Mouse (Mus musculus): ENCODE measurements at regions not wholly inside any gene's neighbourhood (a gene's known extent, or its start where the extent isn't known, plus 50 kb on each side); places are given as distances from the start of the nearest gene placed in this dataset.

- no peaks in the 10 kb centered on the region for H3K36me3 ChIP-seq (ENCODE audit: insufficient read depth, low read length)
- TF ChIP-seq POU5F1 (IDR thresholded peaks at IDR 0.05; ENCODE audit: borderline replicate concordance, low read length) (no peak), NANOG (IDR thresholded peaks at IDR 0.05; ENCODE audit: borderline replicate concordance, low read length) (no peak), CTCF (conservative IDR thresholded peaks at IDR 0.05; ENCODE audit: low read length) (no peak)
- no peaks in the 10 kb centered on the region for H3K9me3 ChIP-seq (ENCODE audit: low read length)
- no peak overlapping the region for H3K4me3 ChIP-seq (replicated peaks; ENCODE audit: low read length)
- 0 out of 2 replicates have a peak, but pooled peaks cover 2% of the 10 kb centered on the region for H3K27me3 ChIP-seq (ENCODE audit: insufficient read depth, low read length)
- no peaks in the 10 kb centered on the region for H3K4me1 ChIP-seq (replicated peaks; ENCODE audit: low read depth, low read length)
Observed at GRCm38 (mm10) chr9:47422151-47422599, 107.8 kb upstream of the Cadm1 start.

- TF ChIP-seq POU5F1 (IDR thresholded peaks at IDR 0.05; ENCODE audit: borderline replicate concordance, low read length), result no peak
- TF ChIP-seq NANOG (IDR thresholded peaks at IDR 0.05; ENCODE audit: borderline replicate concordance, low read length), result no peak
- TF ChIP-seq CTCF (conservative IDR thresholded peaks at IDR 0.05; ENCODE audit: low read length), result no peak
- no peaks in the 10 kb centered on the region for H3K9me3 ChIP-seq (ENCODE audit: low read length)
- H3K36me3 ChIP-seq (ENCODE audit: insufficient read depth, low read length), result no peaks in the 10 kb centered on the region
- no peak overlapping the region for H3K4me3 ChIP-seq (replicated peaks; ENCODE audit: low read length)
- no peaks in the 10 kb centered on the region for H3K4me1 ChIP-seq (replicated peaks; ENCODE audit: low read depth, low read length)
- no peaks in the 10 kb centered on the region for H3K27me3 ChIP-seq (ENCODE audit: insufficient read depth, low read length)
Observed at GRCm38 (mm10) chr9:47422741-47423461, 107.1 kb upstream of the Cadm1 start.

- Histone ChIP-seq H3K4me1 (replicated peaks; ENCODE audit: low read depth, low read length) (no peaks in the 10 kb centered on the region), H3K27me3 (ENCODE audit: insufficient read depth, low read length) (no peaks in the 10 kb centered on the region), H3K4me3 (replicated peaks; ENCODE audit: low read length) (no peak overlapping the region), H3K9me3 (ENCODE audit: low read length) (no peaks in the 10 kb centered on the region), H3K36me3 (ENCODE audit: insufficient read depth, low read length) (no peaks in the 10 kb centered on the region)
- no peak for TF ChIP-seq POU5F1 (IDR thresholded peaks at IDR 0.05; ENCODE audit: borderline replicate concordance, low read length)
- no peak for TF ChIP-seq CTCF (conservative IDR thresholded peaks at IDR 0.05; ENCODE audit: low read length)
- no peak for TF ChIP-seq NANOG (IDR thresholded peaks at IDR 0.05; ENCODE audit: borderline replicate concordance, low read length)
Observed at GRCm38 (mm10) chr9:47423462-47423832, 106.5 kb upstream of the Cadm1 start.

GRCm38 (mm10) chr9:47424191-47424590 lies 105.8 kb upstream of the Cadm1 start:
- Histone ChIP-seq H3K4me3 (replicated peaks; ENCODE audit: low read length) (no peak overlapping the region), H3K27me3 (ENCODE audit: insufficient read depth, low read length) (no peaks in the 10 kb centered on the region), H3K4me1 (replicated peaks; ENCODE audit: low read depth, low read length) (no peaks in the 10 kb centered on the region), H3K9me3 (ENCODE audit: low read length) (no peaks in the 10 kb centered on the region), H3K36me3 (ENCODE audit: insufficient read depth, low read length) (no peaks in the 10 kb centered on the region)
- TF ChIP-seq POU5F1 (IDR thresholded peaks at IDR 0.05; ENCODE audit: borderline replicate concordance, low read length), result no peak

GRCm38 (mm10) chr9:47426712-47427111 lies 103.3 kb upstream of the Cadm1 start:
- Histone ChIP-seq H3K27me3 (ENCODE audit: insufficient read depth, low read length) (0 out of 2 replicates have a peak, but pooled peaks cover 3% of the 10 kb centered on the region), H3K9me3 (ENCODE audit: low read length) (no peaks in the 10 kb centered on the region), H3K4me1 (replicated peaks; ENCODE audit: low read depth, low read length) (no peaks in the 10 kb centered on the region), H3K4me3 (replicated peaks; ENCODE audit: low read length) (no peak overlapping the region), H3K36me3 (ENCODE audit: insufficient read depth, low read length) (no peaks in the 10 kb centered on the region)
- TF ChIP-seq POU5F1 (IDR thresholded peaks at IDR 0.05; ENCODE audit: borderline replicate concordance, low read length) (no peak), NANOG (IDR thresholded peaks at IDR 0.05; ENCODE audit: borderline replicate concordance, low read length) (no peak), CTCF (conservative IDR thresholded peaks at IDR 0.05; ENCODE audit: low read length) (no peak)

GRCm38 (mm10) chr9:47428710-47429341 lies 101.1 kb upstream of the Cadm1 start:
- Histone ChIP-seq H3K9me3 (ENCODE audit: low read length) (no peaks in the 10 kb centered on the region), H3K27me3 (ENCODE audit: insufficient read depth, low read length) (0 out of 2 replicates have a peak, but pooled peaks cover 3% of the 10 kb centered on the region), H3K36me3 (ENCODE audit: insufficient read depth, low read length) (no peaks in the 10 kb centered on the region), H3K4me3 (replicated peaks; ENCODE audit: low read length) (no peak overlapping the region), H3K4me1 (replicated peaks; ENCODE audit: low read depth, low read length) (no peaks in the 10 kb centered on the region)
- no peak for TF ChIP-seq NANOG (IDR thresholded peaks at IDR 0.05; ENCODE audit: borderline replicate concordance, low read length)
- TF ChIP-seq CTCF (conservative IDR thresholded peaks at IDR 0.05; ENCODE audit: low read length), result no peak
- no peak for TF ChIP-seq POU5F1 (IDR thresholded peaks at IDR 0.05; ENCODE audit: borderline replicate concordance, low read length)

GRCm38 (mm10) chr9:47429691-47430090 lies 100.3 kb upstream of the Cadm1 start:
- H3K36me3 ChIP-seq (ENCODE audit: insufficient read depth, low read length), result no peaks in the 10 kb centered on the region
- H3K27me3 ChIP-seq (ENCODE audit: insufficient read depth, low read length), result 0 out of 2 replicates have a peak, but pooled peaks cover 3% of the 10 kb centered on the region
- H3K4me3 ChIP-seq (replicated peaks; ENCODE audit: low read length), result no peak overlapping the region
- H3K4me1 ChIP-seq (replicated peaks; ENCODE audit: low read depth, low read length), result no peaks in the 10 kb centered on the region
- H3K9me3 ChIP-seq (ENCODE audit: low read length), result no peaks in the 10 kb centered on the region
- TF ChIP-seq CTCF (conservative IDR thresholded peaks at IDR 0.05; ENCODE audit: low read length) (no peak), POU5F1 (IDR thresholded peaks at IDR 0.05; ENCODE audit: borderline replicate concordance, low read length) (no peak), NANOG (IDR thresholded peaks at IDR 0.05; ENCODE audit: borderline replicate concordance, low read length) (no peak)

- Histone ChIP-seq H3K27me3 (ENCODE audit: insufficient read depth, low read length) (0 out of 2 replicates have a peak, but pooled peaks cover 3% of the 10 kb centered on the region), H3K9me3 (ENCODE audit: low read length) (no peaks in the 10 kb centered on the region), H3K4me1 (replicated peaks; ENCODE audit: low read depth, low read length) (no peaks in the 10 kb centered on the region), H3K36me3 (ENCODE audit: insufficient read depth, low read length) (no peaks in the 10 kb centered on the region), H3K4me3 (replicated peaks; ENCODE audit: low read length) (no peak overlapping the region)
- TF ChIP-seq CTCF (conservative IDR thresholded peaks at IDR 0.05; ENCODE audit: low read length), result no peak
- TF ChIP-seq NANOG (IDR thresholded peaks at IDR 0.05; ENCODE audit: borderline replicate concordance, low read length), result no peak
- no peak for TF ChIP-seq POU5F1 (IDR thresholded peaks at IDR 0.05; ENCODE audit: borderline replicate concordance, low read length)
Observed at GRCm38 (mm10) chr9:47432715-47433114, 97.3 kb upstream of the Cadm1 start.

Data from E14TG2a.4 (cell line).